Mouse (Mus musculus) kidney, adult 2 months (tissue): ENCODE data around the gene Frmd4b. TPM values are rescaled to one million over a fixed set of nuclear protein-coding genes. Genes with fewer than 3 reads are reported as not detected.
A peak's percentile ranks its signal among the peaks of the same experiment; 100 is the strongest.

Experiments used
- DNase-seq: peaks from one replicate; pipeline ENCODE4 v3.0.0; 2021
- H3K27ac ChIP-seq: fragments of 200-500 bp; 2 replicates; pipeline ENCODE4 v1.5.1; 2012; ENCODE audit warnings: low read depth, low read length, control low read depth, inconsistent platforms; ENCODE audit not compliant: insufficient read depth
- H3K27me3 ChIP-seq: fragments of 200-500 bp; replicated peaks from 2 replicates; pipeline ENCODE4 v1.6.1; 2012; ENCODE audit warnings: mild to moderate bottlenecking, moderate library complexity, low read length, inconsistent platforms; ENCODE audit not compliant: control insufficient read depth, insufficient read depth
- H3K36me3 ChIP-seq: fragments of 200-500 bp; 2 replicates; pipeline ENCODE4 v1.6.1; 2012; ENCODE audit warnings: mild to moderate bottlenecking, moderate library complexity, low read length, inconsistent platforms; ENCODE audit not compliant: control insufficient read depth, insufficient read depth
- H3K4me1 ChIP-seq: fragments of 200-500 bp; 2 replicates; pipeline ENCODE4 v1.6.1; 2011; ENCODE audit warnings: low read length; ENCODE audit not compliant: control insufficient read depth, insufficient read depth
- H3K4me3 ChIP-seq: fragments of 200-500 bp; 2 replicates; pipeline ENCODE4 v1.5.1; 2011; ENCODE audit warnings: mild to moderate bottlenecking, low read depth, low read length, control low read depth; ENCODE audit not compliant: insufficient read depth
- CTCF ChIP-seq: fragments of 200-500 bp; conservative IDR thresholded peaks from 2 replicates; pipeline ENCODE4 v1.5.1; 2011; ENCODE audit warnings: low read depth, mild to moderate bottlenecking, control low read depth, low read length, moderate library complexity, mixed read lengths; ENCODE audit not compliant: insufficient read depth, insufficient read length
- POLR2A ChIP-seq: fragments of 200-500 bp; IDR thresholded peaks from one replicate; pipeline ENCODE4 v1.6.1; 2011; ENCODE audit warnings: low read depth, low read length, control low read depth
- WGBS: fragments of 180-500 bp; shearing (Covaris S2); methylation state at CpG from one replicate; pipeline ENCODE4 v1.1.7; 2018; 5-methylcytosine and 5-hydroxymethylcytosine counted together
- polyA plus RNA-seq: library from polyadenylated mRNA; depleted of rRNA; stranded (reverse); fragments of >200 nt; gene quantifications from 2 replicates; pipeline ENCODE4 v1.2.3, GENCODE M21; 2012

The Frmd4b gene
- polyA plus RNA-seq, 1 experiment = 18.2 TPM

DNA sequence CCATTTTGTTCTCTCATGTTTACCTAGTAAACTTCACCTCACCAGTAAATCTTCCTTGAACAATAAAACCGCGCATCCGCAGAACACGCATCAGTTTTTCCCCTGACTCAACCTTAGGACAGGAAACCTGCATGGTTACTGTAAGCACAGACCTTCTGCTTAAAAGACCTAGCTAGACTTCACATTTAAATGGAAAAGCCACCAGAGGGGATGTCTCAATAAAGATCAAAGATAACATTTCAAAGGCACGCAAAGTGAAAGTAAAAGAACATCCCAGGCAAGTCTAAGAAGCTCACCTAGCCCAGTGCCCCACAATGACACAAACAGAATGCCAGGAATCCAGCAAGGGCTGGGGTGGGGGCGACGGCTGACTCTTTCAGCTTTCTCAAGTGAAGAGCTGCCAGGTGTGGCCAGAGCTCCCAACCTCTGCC is 306.4 kb downstream of the Frmd4b start:
- no peaks in the 10 kb centered on the region for H3K36me3 ChIP-seq
- no peaks in the 10 kb centered on the region; the same call in 1 of the 2 replicates for H3K4me1 ChIP-seq
- H3K27me3 ChIP-seq = no peaks in the 10 kb centered on the region
- TF ChIP-seq POLR2A (no peak), CTCF (no peak)
- peak overlapping the region; percentile 57 for H3K4me3 ChIP-seq
- peak; percentile 47 for DNase-seq
- WGBS = 28% methylated on average over 7 of the region's 7 CpGs
- H3K27ac ChIP-seq = peak overlapping the region; percentile 74

DNA sequence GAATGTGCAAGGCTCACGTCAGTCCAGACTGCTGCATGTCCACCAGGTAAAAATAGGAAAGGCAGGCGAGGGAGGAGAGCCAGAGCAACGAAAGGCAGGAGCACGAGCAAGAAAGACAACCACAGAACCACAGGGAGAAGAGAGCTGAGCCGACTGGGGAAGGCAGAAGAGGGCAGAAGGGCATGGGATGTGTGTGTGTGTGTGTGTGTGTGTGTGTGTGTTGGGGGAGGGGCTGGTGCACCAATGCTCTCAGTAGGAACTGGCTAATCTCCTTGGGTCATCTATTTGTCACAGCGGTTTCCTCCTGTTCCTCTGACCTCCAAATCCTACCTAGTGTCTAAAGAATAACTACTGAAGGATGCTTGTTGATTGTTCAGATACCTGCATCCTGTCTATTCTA is 308.2 kb downstream of the Frmd4b start:
- Histone ChIP-seq H3K4me3 (no peak overlapping the region), H3K27me3 (no peaks in the 10 kb centered on the region), H3K27ac (no peak overlapping the region), H3K36me3 (peaks cover 4% of the 10 kb centered on the region), H3K4me1 (no peaks in the 10 kb centered on the region; the same call in 1 of the 2 replicates)
- TF ChIP-seq POLR2A (no peak), CTCF (no peak)
- DNase-seq = no peak
- WGBS = 39% methylated on average over 6 of the region's 6 CpGs

DNA sequence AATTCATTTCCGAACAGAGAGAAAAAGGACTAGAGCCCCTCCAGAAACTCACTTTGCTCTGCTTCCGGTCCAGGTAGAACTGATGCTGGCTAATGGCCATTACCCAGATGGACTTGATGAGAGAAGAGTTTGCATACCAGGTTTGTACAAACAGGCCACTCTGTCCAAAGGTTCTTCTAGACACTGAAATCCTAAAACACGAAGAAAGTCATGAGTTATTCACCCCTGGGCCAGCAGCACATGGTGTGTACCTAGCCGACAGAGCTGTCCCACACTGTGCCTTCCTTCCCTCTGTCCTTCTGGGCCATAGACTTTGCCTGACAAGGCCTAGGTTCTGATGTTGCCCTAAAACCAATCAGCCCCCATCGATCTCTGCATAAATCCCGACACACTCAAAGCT is 308.8 kb downstream of the Frmd4b start:
- H3K27ac ChIP-seq = no peak overlapping the region
- H3K36me3 ChIP-seq = peaks cover 6% of the 10 kb centered on the region
- H3K4me3 ChIP-seq = no peak overlapping the region
- DNase-seq = no peak
- 76% methylated on average over 6 of the region's 6 CpGs for WGBS
- H3K4me1 ChIP-seq = no peaks in the 10 kb centered on the region; the same call in 1 of the 2 replicates
- TF ChIP-seq CTCF = no peak
- no peak for TF ChIP-seq POLR2A
- H3K27me3 ChIP-seq = no peaks in the 10 kb centered on the region

DNA sequence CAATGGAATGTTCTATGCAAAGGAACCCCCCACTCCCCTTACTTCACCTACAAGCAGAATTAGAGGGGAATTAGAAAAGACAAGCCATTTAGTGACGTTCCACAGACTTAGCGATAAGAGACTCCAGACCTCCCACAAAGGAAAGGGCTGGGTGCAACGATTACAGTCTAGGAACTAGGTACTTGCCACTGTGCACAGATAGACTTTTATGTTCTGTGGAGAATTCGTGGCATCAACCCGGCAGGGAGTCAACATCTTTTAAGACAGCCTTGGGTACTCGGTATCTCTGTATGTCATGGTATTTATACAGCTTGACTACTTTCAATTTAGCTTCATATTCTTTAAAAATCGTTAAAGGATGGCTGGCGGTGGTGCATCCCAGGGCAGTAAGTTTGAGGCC is 310.1 kb downstream of the Frmd4b start:
- H3K36me3 ChIP-seq = peaks cover 11% of the 10 kb centered on the region
- TF ChIP-seq CTCF = no peak
- WGBS = 88% methylated on average over 8 of the region's 8 CpGs

DNA sequence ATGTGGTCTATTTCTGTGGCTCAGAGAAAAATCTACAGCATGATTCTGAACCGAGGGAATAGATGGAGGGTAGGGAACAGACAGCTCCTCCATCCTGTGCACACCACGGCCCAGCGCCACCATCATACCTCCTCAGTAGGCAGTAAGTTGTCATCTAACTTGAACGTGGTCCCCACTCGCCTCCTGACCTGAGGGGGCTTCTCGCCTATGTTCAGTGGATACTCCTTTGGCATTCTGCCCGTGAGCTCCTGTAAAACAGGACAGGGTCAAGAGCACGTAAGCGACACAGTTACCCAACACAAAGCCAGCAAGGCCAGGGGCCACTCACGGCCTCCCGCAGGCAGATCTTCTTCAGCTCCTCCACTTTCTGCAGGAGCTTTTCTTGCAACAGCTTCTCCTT is 311.0 kb downstream of the Frmd4b start:
- H3K36me3 ChIP-seq = peaks cover 12% of the 10 kb centered on the region
- WGBS = 87% methylated on average over 11 of the region's 11 CpGs
- TF ChIP-seq POLR2A (no peak), CTCF (no peak)
- no peaks in the 10 kb centered on the region; the same call in 1 of the 2 replicates for H3K4me1 ChIP-seq
- H3K4me3 ChIP-seq = no peak overlapping the region
- no peak overlapping the region for H3K27ac ChIP-seq
- DNase-seq = no peak
- no peaks in the 10 kb centered on the region for H3K27me3 ChIP-seq

More for the DNA sequence above, 310.1 kb downstream of the Frmd4b start:
- Histone ChIP-seq H3K27me3 (no peaks in the 10 kb centered on the region), H3K27ac (no peak overlapping the region), H3K4me1 (no peaks in the 10 kb centered on the region; the same call in 1 of the 2 replicates), H3K4me3 (no peak overlapping the region)
- DNase-seq = no peak

DNA sequence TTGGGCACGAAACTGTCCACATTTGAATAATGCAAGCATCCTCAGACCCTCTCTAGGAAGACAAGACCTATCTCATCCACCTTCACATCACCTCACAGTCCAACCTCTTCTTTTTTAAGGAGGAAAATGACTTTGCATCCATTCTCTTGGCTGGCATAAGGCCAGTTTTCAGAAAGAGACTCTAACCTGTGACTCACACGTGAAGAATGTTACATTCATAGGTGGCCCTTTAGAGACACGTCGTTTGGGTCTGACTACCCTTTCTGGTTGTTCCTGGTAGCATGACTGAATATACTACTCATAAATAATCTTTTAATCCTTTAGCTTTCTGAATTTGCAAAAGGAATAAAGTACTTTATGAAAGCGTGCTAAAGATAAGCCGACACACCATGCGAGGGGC is 311.9 kb downstream of the Frmd4b start:
- 65% methylated on average over 7 of the region's 7 CpGs for WGBS
- no peak overlapping the region for H3K4me3 ChIP-seq
- no peak overlapping the region for H3K27ac ChIP-seq
- TF ChIP-seq CTCF (no peak), POLR2A (no peak)
- no peaks in the 10 kb centered on the region for H3K27me3 ChIP-seq
- peaks cover 16% of the 10 kb centered on the region for H3K36me3 ChIP-seq
- H3K4me1 ChIP-seq = no peaks in the 10 kb centered on the region; the same call in 1 of the 2 replicates
- DNase-seq = no peak

DNA sequence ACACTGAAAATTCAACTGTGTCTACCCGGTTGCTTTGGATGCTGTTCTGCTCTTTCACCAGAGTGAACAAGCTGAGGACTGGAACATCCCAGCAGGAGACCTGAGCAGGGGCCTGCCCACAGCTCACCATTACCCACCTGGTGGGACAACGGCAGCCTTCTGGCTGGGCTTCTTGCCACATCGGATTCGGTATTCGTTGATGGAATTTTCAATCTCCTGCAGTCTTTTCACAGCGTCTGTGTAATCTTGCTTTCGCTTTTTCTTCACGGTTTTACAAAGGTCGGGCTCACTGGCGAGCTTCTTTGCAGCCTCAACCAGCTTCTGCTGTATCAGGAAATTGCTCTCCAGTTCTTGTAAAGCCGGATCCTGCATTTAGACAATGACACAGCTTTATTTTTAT is 312.3 kb downstream of the Frmd4b start:
- TF ChIP-seq POLR2A (no peak), CTCF (no peak)
- Histone ChIP-seq H3K27ac (0 out of 2 replicates have a peak overlapping the region, but pooled peaks have one; percentile 2), H3K27me3 (no peaks in the 10 kb centered on the region), H3K4me3 (no peak overlapping the region), H3K4me1 (no peaks in the 10 kb centered on the region; the same call in 1 of the 2 replicates), H3K36me3 (peaks cover 21% of the 10 kb centered on the region)
- 70% methylated on average over 11 of the region's 11 CpGs for WGBS
- DNase-seq = no peak
